Mouse (Mus musculus): Measurements from ENCODE around the gene Emc10. TPM values are rescaled to one million over a fixed set of nuclear protein-coding genes. Genes with fewer than 3 reads are reported as not detected.

The Emc10 gene
- polyA plus RNA-seq, 2 experiments = 151 to 182 TPM

DNA sequence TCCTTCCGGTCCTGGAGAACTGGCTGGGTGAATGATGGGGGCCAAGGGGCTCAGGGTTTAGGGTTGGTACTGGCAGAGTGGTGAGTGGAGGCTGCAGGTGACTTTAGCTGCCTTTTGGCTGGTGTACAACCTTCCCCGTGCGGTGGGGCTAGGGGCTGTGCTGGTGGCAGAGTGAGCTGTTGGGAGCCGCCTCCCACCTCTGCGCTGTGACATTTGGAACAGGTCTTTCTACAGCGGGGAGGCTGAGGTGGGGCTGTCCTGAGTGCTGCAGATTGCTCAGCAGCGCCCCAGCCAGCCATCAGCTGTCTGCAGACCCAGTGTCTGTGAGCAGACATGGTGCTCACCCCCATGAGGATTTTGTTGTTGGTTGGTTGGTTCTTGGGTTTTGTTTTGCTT is 50.8 kb downstream of the Emc10 start:
- no peak overlapping the region for H3K4me3 ChIP-seq (replicated peaks; ENCODE audit: low read length)
- no peak for ATAC-seq (ENCODE audit: low FRiP score, low read depth)
- H3K36me3 ChIP-seq (ENCODE audit: control insufficient read depth, insufficient read depth, low read length) = no peaks in the 10 kb centered on the region
- H3K9ac ChIP-seq (ENCODE audit: low read depth, low read length, severe bottlenecking) = no peak overlapping the region
- no peak overlapping the region for H3K4me2 ChIP-seq (replicated peaks; ENCODE audit: low read depth, low read length, severe bottlenecking)
- H3K4me1 ChIP-seq (ENCODE audit: control insufficient read depth, insufficient read depth, low read length) = peaks cover 5% of the 10 kb centered on the region; the same call in 1 of the 2 replicates
- no peak for TF ChIP-seq POLR2A (IDR thresholded peaks at IDR 0.05; ENCODE audit: borderline replicate concordance, extremely low read depth, insufficient read depth, insufficient read length)
- no peak overlapping the region for H3K27ac ChIP-seq (replicated peaks; ENCODE audit: low read depth, low read length)
- no peaks in the 10 kb centered on the region for H3K9me3 ChIP-seq (ENCODE audit: control insufficient read depth, low read length)
- no peak for DNase-seq (ENCODE audit: low spot score)
- WGBS = 15% methylated on average over 7 of the region's 7 CpGs
- H3K27me3 ChIP-seq (ENCODE audit: control insufficient read depth, insufficient read depth, low read length) = peaks cover 59% of the 10 kb centered on the region

DNA sequence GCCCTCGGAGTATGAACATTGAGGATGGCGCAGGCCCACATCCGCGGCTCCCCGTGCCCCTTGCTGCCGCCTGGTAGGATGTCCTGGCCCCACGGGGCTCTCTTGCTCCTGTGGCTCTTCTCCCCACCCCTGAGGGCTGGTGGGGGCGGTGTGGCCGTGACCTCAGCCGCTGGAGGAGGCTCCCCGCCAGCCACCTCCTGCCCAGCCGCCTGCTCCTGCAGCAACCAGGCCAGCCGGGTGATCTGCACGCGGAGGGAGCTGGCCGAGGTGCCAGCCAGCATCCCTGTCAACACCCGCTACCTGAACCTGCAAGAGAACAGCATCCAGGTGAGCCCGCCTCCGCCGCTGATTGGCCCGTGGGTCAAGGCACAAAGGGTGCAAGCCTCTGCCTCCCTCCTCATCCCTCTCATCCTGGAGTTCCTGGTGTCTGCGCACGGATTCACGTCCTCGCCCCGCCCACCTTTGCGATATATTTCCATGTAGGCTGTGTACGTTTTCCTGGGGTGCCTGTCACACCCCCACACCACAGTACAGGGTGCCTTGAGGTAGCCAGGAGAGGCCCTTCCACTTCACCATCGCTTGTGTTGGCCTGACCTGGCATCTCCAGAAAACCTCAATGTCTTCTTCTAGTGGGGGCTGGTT is 51.3 kb downstream of the Emc10 start:
- ATAC-seq (ENCODE audit: low FRiP score, low read depth) (no peak), DNase-seq (ENCODE audit: low spot score) (no peak)
- WGBS = 8% methylated on average over 29 of the region's 29 CpGs
- Histone ChIP-seq H3K9me3 (ENCODE audit: control insufficient read depth, low read length) (no peaks in the 10 kb centered on the region), H3K4me2 (replicated peaks; ENCODE audit: low read depth, low read length, severe bottlenecking) (no peak overlapping the region), H3K9ac (ENCODE audit: low read depth, low read length, severe bottlenecking) (no peak overlapping the region), H3K4me3 (replicated peaks; ENCODE audit: low read length) (no peak overlapping the region), H3K27me3 (ENCODE audit: control insufficient read depth, insufficient read depth, low read length) (peaks cover 62% of the 10 kb centered on the region), H3K4me1 (ENCODE audit: control insufficient read depth, insufficient read depth, low read length) (peaks cover 5% of the 10 kb centered on the region; the same call in 1 of the 2 replicates), H3K36me3 (ENCODE audit: control insufficient read depth, insufficient read depth, low read length) (no peaks in the 10 kb centered on the region), H3K27ac (replicated peaks; ENCODE audit: low read depth, low read length) (no peak overlapping the region)
- TF ChIP-seq POLR2A (IDR thresholded peaks at IDR 0.05; ENCODE audit: borderline replicate concordance, extremely low read depth, insufficient read depth, insufficient read length) = no peak

DNA sequence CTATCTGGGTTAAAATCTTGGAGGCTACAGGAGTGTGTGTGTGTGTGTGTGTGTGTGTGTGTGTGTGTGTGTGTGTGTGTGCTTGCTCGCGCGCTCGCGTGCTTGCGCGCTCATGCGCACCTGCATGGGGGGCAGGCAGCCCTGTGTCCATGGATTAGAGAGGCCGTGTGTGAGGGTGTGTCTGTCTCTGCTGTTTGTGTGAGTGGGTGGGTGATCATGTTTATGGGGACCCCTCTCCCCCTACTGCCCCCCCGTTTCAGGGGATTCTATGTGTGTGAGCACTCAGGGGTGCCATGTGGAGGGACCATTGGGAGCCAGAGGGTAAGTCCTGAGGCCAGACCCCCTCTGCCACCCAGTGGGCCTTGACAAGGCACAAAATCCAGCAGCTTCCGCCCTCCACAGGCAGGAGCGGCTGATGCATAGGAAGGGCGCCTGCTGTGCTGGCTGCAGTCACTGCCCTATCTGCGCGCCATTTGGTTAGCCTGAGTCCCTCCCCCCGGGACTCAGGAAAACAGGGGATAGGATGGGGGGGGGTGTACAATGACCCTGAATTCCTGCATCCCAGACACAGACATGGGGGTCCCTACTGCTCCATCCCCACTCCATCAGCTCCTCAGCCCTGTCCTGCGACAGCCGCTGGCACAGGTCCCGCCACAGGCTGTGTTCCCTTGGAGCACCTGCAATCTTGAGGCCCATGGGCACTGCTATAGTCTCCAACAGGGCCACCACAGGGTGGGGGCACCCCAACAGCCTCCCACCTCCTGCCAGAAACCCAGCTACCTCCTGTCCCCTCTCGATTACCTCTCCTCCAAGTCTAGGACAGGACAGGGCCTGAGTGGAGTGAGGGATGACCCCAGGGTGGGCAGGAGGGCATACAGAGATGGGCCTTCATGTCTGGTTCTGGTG is 52.8 kb downstream of the Emc10 start:
- Histone ChIP-seq H3K4me3 (replicated peaks; ENCODE audit: low read length) (peak overlapping the region; percentile 28), H3K9ac (ENCODE audit: low read depth, low read length, severe bottlenecking) (0 out of 2 replicates have a peak overlapping the region, but pooled peaks have one; percentile 43), H3K27me3 (ENCODE audit: control insufficient read depth, insufficient read depth, low read length) (peaks cover 62% of the 10 kb centered on the region), H3K9me3 (ENCODE audit: control insufficient read depth, low read length) (no peaks in the 10 kb centered on the region), H3K4me1 (ENCODE audit: control insufficient read depth, insufficient read depth, low read length) (peaks cover 5% of the 10 kb centered on the region; the same call in 1 of the 2 replicates), H3K36me3 (ENCODE audit: control insufficient read depth, insufficient read depth, low read length) (no peaks in the 10 kb centered on the region), H3K27ac (replicated peaks; ENCODE audit: low read depth, low read length) (no peak overlapping the region), H3K4me2 (replicated peaks; ENCODE audit: low read depth, low read length, severe bottlenecking) (peak overlapping the region; percentile 45)
- WGBS = 6% methylated on average over 20 of the region's 20 CpGs
- TF ChIP-seq POLR2A (IDR thresholded peaks at IDR 0.05; ENCODE audit: borderline replicate concordance, extremely low read depth, insufficient read depth, insufficient read length) = no peak
- DNase-seq (ENCODE audit: low spot score) (no peak), ATAC-seq (ENCODE audit: low FRiP score, low read depth) (no peak)

DNA sequence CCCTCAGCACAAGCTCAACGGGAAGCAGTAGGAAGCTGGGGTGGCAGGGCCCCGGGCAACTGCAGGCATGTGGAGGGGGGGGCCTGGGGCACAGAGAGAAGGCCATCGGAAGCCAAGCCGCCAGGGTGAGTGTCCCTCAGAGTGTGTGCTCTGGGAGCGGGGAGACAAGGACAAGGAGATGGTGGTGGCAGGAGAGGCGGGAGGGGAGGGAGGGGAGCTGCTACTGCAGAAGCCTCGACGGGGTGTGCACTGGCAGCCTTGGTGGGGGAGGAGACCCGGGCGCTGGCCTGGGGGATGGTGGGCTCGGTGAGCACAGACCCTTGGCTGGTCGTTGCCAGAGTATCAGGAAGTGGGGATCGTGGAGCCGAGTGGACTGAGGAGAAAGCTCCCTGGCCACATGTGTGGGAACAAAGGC is 53.9 kb downstream of the Emc10 start:
- WGBS = 0% methylated on average over 9 of the region's 14 CpGs
- Histone ChIP-seq H3K9ac (ENCODE audit: low read depth, low read length, severe bottlenecking) (peak overlapping the region; percentile 43), H3K4me2 (replicated peaks; ENCODE audit: low read depth, low read length, severe bottlenecking) (peak overlapping the region; percentile 45), H3K4me3 (replicated peaks; ENCODE audit: low read length) (peak overlapping the region; percentile 28), H3K36me3 (ENCODE audit: control insufficient read depth, insufficient read depth, low read length) (no peaks in the 10 kb centered on the region), H3K4me1 (ENCODE audit: control insufficient read depth, insufficient read depth, low read length) (peaks cover 5% of the 10 kb centered on the region; the same call in 1 of the 2 replicates), H3K27ac (replicated peaks; ENCODE audit: low read depth, low read length) (no peak overlapping the region), H3K27me3 (ENCODE audit: control insufficient read depth, insufficient read depth, low read length) (peaks cover 62% of the 10 kb centered on the region), H3K9me3 (ENCODE audit: control insufficient read depth, low read length) (no peaks in the 10 kb centered on the region)
- DNase-seq (ENCODE audit: low spot score) = no peak
- TF ChIP-seq POLR2A (IDR thresholded peaks at IDR 0.05; ENCODE audit: borderline replicate concordance, extremely low read depth, insufficient read depth, insufficient read length) = no peak
- ATAC-seq (ENCODE audit: low FRiP score, low read depth) = no peak

DNA sequence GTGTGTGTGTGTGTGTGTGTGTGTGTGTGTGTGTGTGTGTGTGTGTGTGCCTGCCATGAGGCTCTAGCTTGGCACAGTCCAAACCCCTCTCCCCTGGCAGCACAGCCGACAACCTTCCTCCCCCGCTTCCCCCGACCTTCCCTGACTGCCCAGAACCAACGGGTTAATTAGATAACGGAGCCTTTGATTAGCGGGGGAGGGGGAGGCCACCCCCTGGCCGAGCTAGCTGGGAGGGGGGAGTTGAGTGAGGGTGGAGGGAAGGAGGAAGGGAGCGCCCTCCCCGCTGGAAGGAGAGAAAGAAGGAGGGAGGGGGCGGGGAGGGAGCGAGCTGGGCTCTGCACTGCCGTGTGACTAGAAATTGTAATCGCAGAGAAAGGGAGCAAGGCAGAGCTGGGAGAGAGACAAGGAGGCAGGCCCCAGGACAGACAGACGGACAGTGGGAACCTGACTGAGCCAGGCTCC is 54.6 kb downstream of the Emc10 start:
- Histone ChIP-seq H3K4me2 (replicated peaks; ENCODE audit: low read depth, low read length, severe bottlenecking) (peak overlapping the region; percentile 45), H3K4me3 (replicated peaks; ENCODE audit: low read length) (peak overlapping the region; percentile 28), H3K9me3 (ENCODE audit: control insufficient read depth, low read length) (no peaks in the 10 kb centered on the region), H3K4me1 (ENCODE audit: control insufficient read depth, insufficient read depth, low read length) (peaks cover 5% of the 10 kb centered on the region; the same call in 1 of the 2 replicates), H3K27me3 (ENCODE audit: control insufficient read depth, insufficient read depth, low read length) (peaks cover 62% of the 10 kb centered on the region), H3K27ac (replicated peaks; ENCODE audit: low read depth, low read length) (no peak overlapping the region), H3K36me3 (ENCODE audit: control insufficient read depth, insufficient read depth, low read length) (no peaks in the 10 kb centered on the region), H3K9ac (ENCODE audit: low read depth, low read length, severe bottlenecking) (peak overlapping the region; percentile 43; the same call in 1 of the 2 replicates)
- WGBS = 2% methylated on average over 14 of the region's 14 CpGs
- ATAC-seq (ENCODE audit: low FRiP score, low read depth) = no peak
- no peak for TF ChIP-seq POLR2A (IDR thresholded peaks at IDR 0.05; ENCODE audit: borderline replicate concordance, extremely low read depth, insufficient read depth, insufficient read length)
- DNase-seq (ENCODE audit: low spot score) = no peak
